Mouse (Mus musculus): ENCODE results near the gene Tnk1. TPM values are rescaled to one million over a fixed set of nuclear protein-coding genes. Genes with fewer than 3 reads are reported as not detected.
A peak's percentile ranks its signal among the peaks of the same experiment; 100 is the strongest.

Gene Tnk1
- polyA plus RNA-seq, 1 experiment from 2014 or later, result 11.7 TPM

DNA sequence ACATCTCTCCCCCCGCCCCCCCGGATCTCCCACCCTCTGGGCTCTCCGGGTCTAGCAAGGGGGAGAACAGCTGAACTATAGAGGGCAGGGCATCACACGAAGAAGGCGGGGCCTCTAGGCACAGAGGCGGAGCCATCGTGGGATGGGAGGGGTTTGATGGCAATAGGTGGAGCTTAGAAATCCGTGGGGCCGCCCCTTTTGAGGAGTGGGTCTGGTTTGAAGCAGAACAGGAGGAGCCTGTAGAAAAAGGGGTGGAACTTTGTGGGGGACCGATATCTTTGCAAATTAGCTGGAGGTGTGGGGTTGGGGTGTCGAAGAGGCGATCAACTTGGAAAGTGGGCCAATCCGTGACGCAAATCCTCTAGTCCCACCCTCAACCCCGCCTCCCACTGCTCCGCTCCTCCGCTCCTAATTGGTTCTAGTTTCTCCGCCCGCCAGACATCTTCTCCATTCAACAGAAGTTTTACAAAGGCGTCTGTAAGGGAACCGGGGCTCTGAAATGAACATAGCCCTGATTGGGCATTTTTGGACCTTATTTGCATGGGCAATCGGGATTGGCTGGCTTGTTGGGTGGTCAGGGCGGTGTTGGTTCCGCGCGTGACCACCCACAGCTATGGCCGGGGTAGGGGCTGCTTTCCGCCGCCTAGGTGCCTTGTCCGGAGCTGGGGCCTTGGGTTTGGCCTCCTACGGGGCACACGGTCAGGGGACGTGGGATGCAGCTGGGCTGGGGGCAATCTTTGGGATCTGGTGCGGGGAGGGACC lies 20.4 kb downstream of the Tnk1 start, which contains the start of gene Tmem256:
Gene Tmem256 (plus strand): TSS at position 563 of the 762 bp plus-strand sequence.
- Histone ChIP-seq H3K27me3 (replicated peaks; ENCODE audit: control insufficient read depth, insufficient read depth, low read length) (peaks cover 15% of the 10 kb centered on the region; the same call in 1 of the 2 replicates), H3K4me2 (replicated peaks; ENCODE audit: low read depth) (peak within 1 kb of the TSS; percentile 98), H3K4me3 (ENCODE audit: low read depth, low read length) (peak within 1 kb of the TSS; percentile 77), H3K36me3 (ENCODE audit: control insufficient read depth, insufficient read depth) (no peaks in the 10 kb centered on the region), H3K27ac (ENCODE audit: low read depth, low read length) (peak within 1 kb of the TSS; percentile 80), H3K9ac (ENCODE audit: low read depth, low read length) (peak within 1 kb of the TSS; percentile 79), H3K9me3 (ENCODE audit: control insufficient read depth) (no peaks in the 10 kb centered on the region), H3K4me1 (replicated peaks; ENCODE audit: control insufficient read depth, insufficient read depth, low read length) (no peaks in the 10 kb centered on the region)
- ATAC-seq, result peak; percentile 94
- TF ChIP-seq CTCF (IDR thresholded peaks at IDR 0.05; ENCODE audit: low read depth), result no peak; the same call in 1 of the 2 replicates
- WGBS, result under 1% methylated on average over 34 of the region's 34 CpGs

DNA sequence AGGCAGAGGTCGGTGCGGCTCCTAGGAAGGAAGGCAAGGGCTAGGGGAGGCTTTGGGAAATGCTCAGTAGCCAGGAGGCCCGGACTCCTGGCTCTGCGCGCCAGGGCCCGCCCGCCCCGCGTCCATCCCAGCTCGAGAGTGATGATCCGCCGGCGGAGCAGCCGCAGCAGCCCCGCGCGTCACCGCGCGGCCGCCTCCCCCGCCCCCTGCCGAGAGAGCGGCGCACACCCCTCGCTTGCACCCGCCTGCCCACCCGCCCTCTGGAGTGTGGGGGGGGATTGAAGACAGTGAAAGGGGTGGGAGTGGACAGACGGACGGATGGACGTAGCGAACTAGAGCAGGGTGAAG lies 21.0 kb downstream of the Tnk1 start, which contains the start of gene Nlgn2:
Gene Nlgn2 (minus strand): TSS at position 181 of the 348 bp plus-strand sequence.
- peaks cover 15% of the 10 kb centered on the region; the same call in 1 of the 2 replicates for H3K27me3 ChIP-seq (replicated peaks; ENCODE audit: control insufficient read depth, insufficient read depth, low read length)
- H3K9me3 ChIP-seq (ENCODE audit: control insufficient read depth), result no peaks in the 10 kb centered on the region
- peak; percentile 43 for TF ChIP-seq CTCF (IDR thresholded peaks at IDR 0.05; ENCODE audit: low read depth)
- peak within 1 kb of the TSS; percentile 79 for H3K9ac ChIP-seq (ENCODE audit: low read depth, low read length)
- peak; percentile 44 for ATAC-seq
- no peaks in the 10 kb centered on the region for H3K4me1 ChIP-seq (replicated peaks; ENCODE audit: control insufficient read depth, insufficient read depth, low read length)
- H3K27ac ChIP-seq (ENCODE audit: low read depth, low read length), result peak within 1 kb of the TSS; percentile 80
- no peaks in the 10 kb centered on the region for H3K36me3 ChIP-seq (ENCODE audit: control insufficient read depth, insufficient read depth)
- H3K4me2 ChIP-seq (replicated peaks; ENCODE audit: low read depth), result peak within 1 kb of the TSS; percentile 98
- peak within 1 kb of the TSS; percentile 77 for H3K4me3 ChIP-seq (ENCODE audit: low read depth, low read length)
- 2% methylated on average over 16 of the region's 32 CpGs for WGBS

DNA sequence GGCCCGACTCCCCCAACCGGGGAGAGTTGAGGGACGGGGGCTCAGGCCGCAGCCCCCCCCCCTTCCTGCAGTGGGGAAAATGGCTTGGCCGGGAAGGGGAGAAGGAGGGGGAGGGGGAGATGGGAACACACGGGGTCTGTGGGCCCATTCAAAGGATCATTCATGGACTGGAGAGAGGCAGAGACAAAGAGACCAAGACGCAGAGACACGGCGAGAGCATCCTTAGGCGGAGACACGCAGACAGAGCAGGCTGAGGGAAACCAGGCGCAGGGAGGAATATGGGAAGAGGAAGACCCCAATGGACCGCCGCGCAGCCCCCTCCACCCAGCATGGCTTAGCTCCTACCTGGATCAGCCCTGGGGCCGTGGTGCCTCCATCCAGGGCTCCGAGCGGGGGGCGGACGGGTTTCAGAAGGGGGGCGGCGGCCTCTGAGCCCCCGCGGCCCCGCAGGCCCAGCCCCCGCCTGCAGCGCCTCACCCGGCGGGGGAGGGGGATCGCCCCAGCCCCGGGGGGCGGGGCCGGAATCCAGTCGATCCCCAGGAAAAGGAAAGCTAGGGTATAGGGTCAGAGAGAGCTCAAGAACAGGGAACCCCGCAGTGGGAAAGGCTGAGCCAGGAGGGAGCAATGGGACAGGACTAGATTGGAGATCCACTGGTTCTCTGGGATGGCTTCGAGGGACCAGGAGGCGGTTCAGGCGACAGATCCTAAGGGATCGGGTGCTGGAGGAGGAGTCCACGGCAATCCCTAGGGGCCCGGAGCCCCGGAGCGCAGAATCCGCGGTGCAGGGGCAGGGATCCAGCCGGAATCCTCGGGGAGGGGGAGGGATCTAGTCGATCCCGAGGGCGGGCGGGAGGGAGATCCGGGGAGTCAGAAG lies 21.6 kb downstream of the Tnk1 start:
- Histone ChIP-seq H3K9ac (ENCODE audit: low read depth, low read length) (peak overlapping the region; percentile 59), H3K4me1 (replicated peaks; ENCODE audit: control insufficient read depth, insufficient read depth, low read length) (no peaks in the 10 kb centered on the region), H3K27me3 (replicated peaks; ENCODE audit: control insufficient read depth, insufficient read depth, low read length) (peaks cover 15% of the 10 kb centered on the region; the same call in 1 of the 2 replicates), H3K9me3 (ENCODE audit: control insufficient read depth) (no peaks in the 10 kb centered on the region), H3K4me2 (replicated peaks; ENCODE audit: low read depth) (peak overlapping the region; percentile 98), H3K27ac (ENCODE audit: low read depth, low read length) (peak overlapping the region; percentile 37), H3K36me3 (ENCODE audit: control insufficient read depth, insufficient read depth) (no peaks in the 10 kb centered on the region), H3K4me3 (ENCODE audit: low read depth, low read length) (peak overlapping the region; percentile 77)
- WGBS, result 3% methylated on average over 41 of the region's 52 CpGs
- ATAC-seq, result no peak
- TF ChIP-seq CTCF (IDR thresholded peaks at IDR 0.05; ENCODE audit: low read depth), result no peak

DNA sequence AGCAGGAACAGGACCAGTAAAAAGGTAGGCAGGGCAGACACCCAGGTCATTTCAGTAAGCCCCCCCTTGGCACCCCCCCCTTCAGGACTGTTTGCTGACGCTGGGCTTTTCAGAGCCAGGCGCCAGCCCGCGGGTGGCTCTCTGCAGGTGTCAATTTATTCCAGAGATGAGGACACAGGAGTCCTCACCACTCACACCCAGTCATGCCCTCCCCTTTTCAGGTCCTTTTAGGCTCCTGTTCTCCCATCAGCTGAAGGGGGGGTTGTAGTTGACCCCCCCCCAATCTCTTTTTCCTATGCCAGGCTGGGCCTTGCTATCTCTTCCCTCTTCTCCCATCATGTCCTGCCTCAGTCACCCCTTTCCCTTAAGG lies 22.6 kb downstream of the Tnk1 start:
- ATAC-seq, result no peak
- H3K4me2 ChIP-seq (replicated peaks; ENCODE audit: low read depth), result peak overlapping the region; percentile 98; the same call in 1 of the 2 replicates
- H3K9ac ChIP-seq (ENCODE audit: low read depth, low read length), result no peak overlapping the region
- no peaks in the 10 kb centered on the region for H3K9me3 ChIP-seq (ENCODE audit: control insufficient read depth)
- no peak for TF ChIP-seq CTCF (IDR thresholded peaks at IDR 0.05; ENCODE audit: low read depth)
- H3K27ac ChIP-seq (ENCODE audit: low read depth, low read length), result no peak overlapping the region
- no peak overlapping the region for H3K4me3 ChIP-seq (ENCODE audit: low read depth, low read length)
- H3K27me3 ChIP-seq (replicated peaks; ENCODE audit: control insufficient read depth, insufficient read depth, low read length), result peaks cover 15% of the 10 kb centered on the region; the same call in 1 of the 2 replicates
- no peaks in the 10 kb centered on the region for H3K4me1 ChIP-seq (replicated peaks; ENCODE audit: control insufficient read depth, insufficient read depth, low read length)
- 34% methylated on average over 4 of the region's 4 CpGs for WGBS
- H3K36me3 ChIP-seq (ENCODE audit: control insufficient read depth, insufficient read depth), result no peaks in the 10 kb centered on the region

DNA sequence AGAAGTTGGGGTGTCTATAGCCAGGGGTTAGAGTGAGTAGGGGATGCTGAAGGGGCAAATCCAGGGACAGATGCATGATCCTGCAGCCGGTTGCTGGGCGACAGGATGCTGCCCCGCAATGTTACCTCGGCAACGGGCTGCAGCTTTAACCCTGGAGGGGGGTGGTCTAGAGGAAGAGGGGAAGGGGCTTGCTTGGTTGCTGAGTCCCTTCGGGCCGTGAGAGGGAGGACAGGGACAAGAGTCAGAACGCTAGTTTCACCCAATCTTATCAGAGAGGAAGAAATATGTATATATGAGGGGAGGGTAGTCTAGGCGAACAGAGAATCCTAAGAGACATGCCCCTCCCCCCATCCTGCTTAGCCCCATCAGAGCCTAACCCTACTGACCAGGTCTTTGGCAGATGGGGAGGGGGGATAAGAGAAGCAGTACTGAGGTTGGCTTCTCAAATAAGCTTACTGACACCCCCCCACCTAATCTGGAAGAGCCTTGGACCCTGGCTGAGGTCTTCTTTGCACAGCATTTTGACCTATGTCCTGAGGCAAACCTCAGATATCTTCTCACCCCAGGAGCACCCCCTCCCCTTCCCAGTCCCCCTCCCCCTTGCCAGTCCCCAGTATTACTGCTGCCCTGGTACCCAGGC lies 23.1 kb downstream of the Tnk1 start:
- H3K9me3 ChIP-seq (ENCODE audit: control insufficient read depth), result no peaks in the 10 kb centered on the region
- H3K9ac ChIP-seq (ENCODE audit: low read depth, low read length), result no peak overlapping the region
- H3K27me3 ChIP-seq (replicated peaks; ENCODE audit: control insufficient read depth, insufficient read depth, low read length), result peaks cover 15% of the 10 kb centered on the region; the same call in 1 of the 2 replicates
- no peaks in the 10 kb centered on the region for H3K4me1 ChIP-seq (replicated peaks; ENCODE audit: control insufficient read depth, insufficient read depth, low read length)
- no peaks in the 10 kb centered on the region for H3K36me3 ChIP-seq (ENCODE audit: control insufficient read depth, insufficient read depth)
- peak overlapping the region; percentile 98; the same call in 1 of the 2 replicates for H3K4me2 ChIP-seq (replicated peaks; ENCODE audit: low read depth)
- no peak for TF ChIP-seq CTCF (IDR thresholded peaks at IDR 0.05; ENCODE audit: low read depth)
- ATAC-seq, result no peak
- WGBS, result 43% methylated on average over 9 of the region's 9 CpGs
- no peak overlapping the region for H3K27ac ChIP-seq (ENCODE audit: low read depth, low read length)
- H3K4me3 ChIP-seq (ENCODE audit: low read depth, low read length), result no peak overlapping the region
